Mouse (Mus musculus): ENCODE data around the gene Ddx43. TPM values are rescaled to one million over a fixed set of nuclear protein-coding genes. Genes with fewer than 3 reads are reported as not detected.

The Ddx43 gene
- 0.45 and 0.70 TPM in 2 replicates for polyA plus RNA-seq (2012; rRNA removed)

DNA sequence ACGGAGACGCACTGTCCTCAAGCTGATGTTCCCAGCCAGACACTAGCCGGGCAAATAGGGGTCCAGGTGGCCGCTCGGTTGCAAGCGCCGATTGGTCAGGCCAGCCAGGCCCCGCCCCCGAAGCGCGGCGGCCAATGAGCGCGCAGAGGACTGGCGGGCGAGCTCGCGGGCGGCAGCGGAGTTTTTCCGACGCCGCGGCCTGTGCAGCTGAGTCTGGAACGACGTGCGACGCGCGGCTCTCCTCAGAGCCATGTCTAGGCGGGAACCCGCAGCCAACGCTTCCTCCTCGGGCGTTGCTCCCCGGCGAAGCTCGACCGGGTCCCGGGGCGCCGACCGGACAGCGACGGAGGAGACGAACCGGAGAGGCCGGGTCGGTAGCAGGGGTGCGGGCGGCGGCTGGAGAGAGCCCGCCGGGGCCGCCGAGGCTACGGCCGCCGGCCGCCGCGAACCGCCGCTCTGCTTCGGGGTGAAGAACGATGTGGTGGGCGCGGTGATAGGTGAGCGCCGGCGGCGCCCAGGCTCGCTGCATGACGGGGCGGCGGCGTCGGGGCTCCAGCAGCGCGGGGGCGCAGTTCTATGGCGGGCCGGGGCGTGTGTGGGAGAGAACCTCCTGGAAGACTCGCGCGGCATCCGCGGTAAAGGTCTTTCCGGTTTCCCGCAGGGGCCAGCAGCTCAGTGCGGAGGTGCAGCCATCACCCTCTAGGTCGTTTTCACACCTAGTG lies at the start of gene Ddx43:
Gene Ddx43, plus strand, starts transcription at position 148 of the 722 bp plus-strand sequence.

DNA sequence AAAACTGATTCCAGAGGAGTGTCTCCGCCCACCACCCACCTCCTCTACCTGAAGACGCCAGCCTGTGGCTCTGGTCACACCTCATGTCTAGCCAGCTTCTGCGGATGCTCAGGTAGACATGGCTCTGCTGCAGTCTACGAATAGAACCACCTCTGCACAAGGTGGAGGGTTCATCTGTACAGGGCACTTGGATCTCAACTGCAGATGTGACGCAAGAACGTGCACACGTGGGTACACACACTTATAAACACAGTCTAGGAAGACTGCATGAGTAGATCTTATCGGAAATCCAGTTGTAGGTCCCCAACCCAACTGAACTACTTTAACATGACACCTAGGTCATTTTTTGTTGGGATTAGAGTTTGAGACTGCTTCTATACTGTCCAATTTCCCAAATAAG lies 40.0 kb upstream of the Ddx43 start, which contains the start of gene Gsta2:
Gene Gsta2, minus strand, starts transcription at position 178 of the 400 bp plus-strand sequence.

DNA sequence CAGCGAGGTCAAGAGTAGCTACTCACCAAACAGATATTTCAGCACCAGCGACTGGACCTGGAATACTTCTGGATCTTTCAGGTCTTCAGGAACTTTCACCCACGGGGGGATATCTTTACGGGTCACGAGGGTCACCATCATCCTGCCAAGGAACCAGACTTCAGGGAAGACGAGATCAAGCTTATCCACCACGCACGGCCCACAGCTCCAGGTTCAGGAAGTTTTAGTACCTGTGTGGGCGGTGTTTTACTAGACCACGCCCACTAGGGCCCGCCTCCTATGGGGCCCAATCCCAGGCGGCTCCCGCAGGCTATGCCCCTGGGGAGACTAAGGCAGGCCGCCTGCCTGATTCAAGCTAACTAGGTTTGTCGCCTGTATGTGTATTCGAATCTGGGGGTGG lies 27.6 kb upstream of the Ddx43 start, which contains the start of gene Dppa5a:
Gene Dppa5a, minus strand, starts transcription at position 219 of the 400 bp plus-strand sequence.

DNA sequence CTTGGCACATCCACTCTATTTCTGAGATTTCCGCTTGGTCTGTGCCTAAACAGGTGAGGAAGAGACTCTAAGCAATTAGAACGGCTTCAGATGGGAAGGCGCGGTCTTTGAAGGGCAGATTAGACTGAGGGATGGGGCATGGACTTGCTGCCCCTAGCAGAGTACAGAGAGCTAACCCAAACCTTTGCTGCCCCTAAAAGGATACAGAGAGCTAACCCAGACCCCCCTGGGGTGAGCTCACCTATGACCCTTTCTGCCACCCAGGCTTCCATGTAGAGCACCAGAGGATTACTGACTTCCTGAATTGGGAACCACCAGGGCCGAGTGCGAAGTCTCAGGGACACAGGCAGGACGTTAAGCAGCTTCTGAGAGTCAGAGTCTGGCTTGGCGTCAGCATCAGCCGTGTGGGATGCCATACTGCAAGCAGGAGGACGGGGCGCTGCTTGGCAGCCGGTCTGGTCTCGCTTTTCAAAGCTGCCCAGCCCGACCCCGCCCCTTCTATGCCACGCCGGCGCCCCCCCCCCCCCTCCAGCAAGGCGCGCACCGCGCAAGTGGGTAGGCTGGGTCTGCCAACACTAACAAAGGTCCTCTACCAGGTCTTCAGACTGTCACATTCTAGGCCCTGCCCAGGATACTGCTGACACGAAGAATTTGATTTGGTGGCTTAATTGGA lies 17.3 kb upstream of the Ddx43 start, which contains the start of gene Ooep:
Gene Ooep, minus strand, starts transcription at position 613 of the 673 bp plus-strand sequence.

DNA sequence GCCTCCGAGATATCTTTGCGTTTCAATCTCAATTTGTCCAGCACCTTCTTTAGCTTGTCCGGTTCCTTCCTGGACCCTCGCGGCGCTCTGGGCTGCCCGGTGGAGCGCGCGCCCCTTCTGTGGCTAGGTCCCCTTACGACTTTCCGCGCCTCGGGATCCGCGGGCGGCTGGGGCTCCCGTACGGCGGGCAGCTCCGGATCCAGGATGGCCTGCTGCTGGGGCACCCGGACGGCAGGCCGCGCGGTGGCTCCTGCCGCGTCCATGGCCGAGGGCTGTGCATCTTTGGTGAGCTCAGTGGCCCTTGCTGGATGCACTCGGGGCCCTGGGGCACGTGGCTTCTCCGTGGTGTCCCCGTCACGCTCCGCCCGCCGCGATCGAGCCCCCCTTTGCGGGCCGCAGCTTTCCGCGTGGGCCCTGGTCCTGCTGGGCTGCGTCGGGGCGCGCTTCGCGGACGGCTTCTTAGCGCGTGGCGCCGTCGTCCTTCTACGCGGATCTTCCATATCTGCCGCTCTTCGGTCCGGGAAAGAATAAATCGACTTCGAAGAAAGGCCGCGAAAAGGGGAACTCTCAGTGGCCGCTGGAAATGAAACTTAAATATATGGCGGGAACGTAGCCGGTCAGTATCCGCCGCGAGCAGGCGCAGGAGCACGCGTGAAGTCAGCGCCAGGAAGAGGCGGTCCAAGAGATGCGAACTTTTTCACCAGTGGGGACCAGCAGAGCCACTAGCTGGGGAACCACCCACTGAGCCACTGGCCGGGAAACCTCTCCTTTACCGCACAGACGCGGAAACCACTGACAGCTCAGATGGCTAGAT lies 47.2 kb downstream of the Ddx43 start, which contains the start of gene Cgas:
Gene Cgas, minus strand, starts transcription at position 659 of the 814 bp plus-strand sequence.

DNA sequence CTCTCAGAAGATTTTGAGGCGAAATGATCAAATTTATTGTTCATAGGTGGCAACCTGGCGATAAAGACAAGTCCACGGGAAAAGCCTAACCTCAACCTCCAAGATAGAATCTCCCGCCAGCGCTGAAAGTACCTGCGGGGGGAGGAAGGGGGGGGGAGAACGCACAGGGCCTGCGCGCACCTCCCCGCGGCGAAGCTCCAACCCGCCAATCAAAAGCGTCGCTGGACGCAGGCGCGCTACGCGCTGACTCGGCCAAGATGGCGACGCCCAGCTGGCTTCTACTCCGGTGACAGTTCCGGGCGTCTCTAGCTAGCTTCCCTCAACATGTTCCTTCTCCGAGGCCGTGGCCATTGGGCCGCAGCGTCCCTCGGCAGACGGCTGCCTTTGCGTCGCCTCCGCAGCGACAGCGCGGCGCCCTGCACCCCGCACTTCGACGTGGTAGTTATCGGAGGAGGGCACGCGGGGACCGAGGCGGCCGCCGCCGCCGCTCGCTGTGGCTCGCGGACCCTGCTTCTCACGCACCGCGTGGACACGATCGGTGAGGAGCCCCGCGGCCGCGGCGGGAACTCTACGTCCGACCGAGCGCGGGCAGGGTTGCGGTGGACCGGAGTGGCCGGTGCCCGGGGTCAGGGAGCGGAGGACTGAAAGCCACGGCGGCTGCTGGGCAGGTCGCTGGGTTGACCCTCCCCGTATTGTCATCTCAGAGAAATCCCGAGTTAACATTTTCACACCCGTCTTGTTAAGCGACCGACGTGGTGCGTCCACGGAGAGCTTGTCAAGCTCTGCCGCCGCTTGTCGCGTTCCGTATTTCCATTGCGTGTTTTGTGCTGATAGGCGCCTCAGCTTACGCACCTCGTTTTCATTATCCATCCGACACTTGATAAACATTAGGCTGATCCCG lies 52.6 kb downstream of the Ddx43 start, which contains the start of the genes Mto1 and Gm17324:
Gene Mto1, plus strand, starts transcription at position 236 of the 901 bp plus-strand sequence.
Gene Gm17324, minus strand, starts transcription at position 814 of the 901 bp plus-strand sequence.

Other genes with a start within 250 kb of the Ddx43 start
- gene Gsta4, start 213.0 kb upstream of the Ddx43 start, polyA plus RNA-seq (2012; rRNA removed) = 19.0 and 26.6 TPM in 2 replicates
- 0.15 TPM in 1 of 2 replicates, not detected in the other for gene Gsta1, start 165.1 kb upstream of the Ddx43 start, polyA plus RNA-seq (2012; rRNA removed)
- not detected in 2 replicates for gene Gm3776, start 138.6 kb upstream of the Ddx43 start, polyA plus RNA-seq (2012; rRNA removed)
- not detected in 2 replicates for gene Gm10639, start 105.9 kb upstream of the Ddx43 start, polyA plus RNA-seq (2012; rRNA removed)
- not detected in 2 replicates for gene Omt2a, start 81.0 kb upstream of the Ddx43 start, polyA plus RNA-seq (2012; rRNA removed)
- gene Omt2b, start 68.2 kb upstream of the Ddx43 start, polyA plus RNA-seq (2012; rRNA removed) = not detected in 2 replicates
- gene Gsta2, start 40.0 kb upstream of the Ddx43 start, polyA plus RNA-seq (2012; rRNA removed) = 0.45 TPM in 1 of 2 replicates, not detected in the other
- gene Dppa5a, start 27.6 kb upstream of the Ddx43 start, polyA plus RNA-seq (2012; rRNA removed) = 2.7 and 3.9 TPM in 2 replicates
- gene Ooep, start 17.1 kb upstream of the Ddx43 start, polyA plus RNA-seq (2012; rRNA removed) = 4.0 and 4.2 TPM in 2 replicates
- 1.0 and 1.4 TPM in 2 replicates for gene Cgas, start 47.5 kb downstream of the Ddx43 start, polyA plus RNA-seq (2012; rRNA removed)
- 22.5 and 24.9 TPM in 2 replicates for gene Mto1, start 52.4 kb downstream of the Ddx43 start, polyA plus RNA-seq (2012; rRNA removed)
- 0.36 and 0.55 TPM in 2 replicates for gene Gm17324, start 53.0 kb downstream of the Ddx43 start, polyA plus RNA-seq (2012; rRNA removed)
- 7,481 and 7,611 TPM in 2 replicates for gene Eef1a1, start 93.4 kb downstream of the Ddx43 start, polyA plus RNA-seq (2012; rRNA removed)
- gene Slc17a5, start 192.3 kb downstream of the Ddx43 start, polyA plus RNA-seq (2012; rRNA removed) = 8.4 and 10.0 TPM in 2 replicates
- gene Cd109, start 219.8 kb downstream of the Ddx43 start, polyA plus RNA-seq (2012; rRNA removed) = 2.1 and 3.0 TPM in 2 replicates

All from central nervous system, embryonic 14 days (tissue).